Mouse (Mus musculus): ENCODE results near the gene Crebbp. TPM values are rescaled to one million over a fixed set of nuclear protein-coding genes. Genes with fewer than 3 reads are reported as not detected.
A peak's percentile ranks its signal among the peaks of the same experiment; 100 is the strongest.

Gene Crebbp
- total and polyA plus RNA-seq, 2 experiments = 8.4 to 10.1 TPM

DNA sequence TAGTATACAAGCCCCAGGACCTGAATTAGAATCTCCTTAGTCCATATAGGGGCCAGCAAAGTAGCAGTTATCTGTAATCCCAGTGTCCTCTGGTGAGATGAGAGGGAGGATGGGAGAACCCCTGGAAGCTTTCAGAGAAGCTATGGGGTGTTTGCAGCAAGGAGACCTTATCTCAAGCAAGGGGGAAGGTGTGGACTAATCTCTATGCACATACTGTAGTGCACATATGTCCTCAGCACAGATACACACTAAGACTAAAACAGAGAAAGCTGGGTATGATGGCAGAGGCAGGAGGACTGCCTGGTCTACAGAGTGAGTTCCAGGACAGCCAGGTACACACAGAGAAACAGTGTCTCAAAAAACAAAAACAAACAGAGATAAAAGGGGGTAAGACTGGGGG lies 21.8 kb upstream of the Crebbp start:
- Histone ChIP-seq H3K27me3 (ENCODE audit: control insufficient read depth, insufficient read depth, low read length) (no peaks in the 10 kb centered on the region), H3K36me3 (ENCODE audit: control insufficient read depth, insufficient read depth, low read length) (no peaks in the 10 kb centered on the region), H3K27ac (replicated peaks; ENCODE audit: insufficient read depth, low read depth, low read length) (no peak overlapping the region), H3K4me1 (ENCODE audit: control insufficient read depth, insufficient read depth, low read length) (no peaks in the 10 kb centered on the region), H3K79me2 (ENCODE audit: control insufficient read depth, insufficient read depth, low read length) (no peaks in the 10 kb centered on the region), H3K9ac (ENCODE audit: low read depth, low read length) (no peak overlapping the region), H3K4me3 (ENCODE audit: insufficient read depth, low read depth, low read length) (no peak overlapping the region)
- TF ChIP-seq POLR2A (IDR thresholded peaks at IDR 0.05; ENCODE audit: extremely low read depth, insufficient read depth, low read length) (no peak), CTCF (IDR thresholded peaks at IDR 0.05; ENCODE audit: low read depth, low read length) (no peak)
- no peak for DNase-seq (ENCODE audit: extremely low read depth, low read depth, low spot score)

GRCm38 (mm10) chr16:4225841-4226240 lies 12.0 kb upstream of the Crebbp start:
- H3K4me3 ChIP-seq (ENCODE audit: insufficient read depth, low read depth, low read length) = no peak overlapping the region
- 95% methylated on average over 2 of the region's 2 CpGs for WGBS
- no peaks in the 10 kb centered on the region for H3K4me1 ChIP-seq (ENCODE audit: control insufficient read depth, insufficient read depth, low read length)

DNA sequence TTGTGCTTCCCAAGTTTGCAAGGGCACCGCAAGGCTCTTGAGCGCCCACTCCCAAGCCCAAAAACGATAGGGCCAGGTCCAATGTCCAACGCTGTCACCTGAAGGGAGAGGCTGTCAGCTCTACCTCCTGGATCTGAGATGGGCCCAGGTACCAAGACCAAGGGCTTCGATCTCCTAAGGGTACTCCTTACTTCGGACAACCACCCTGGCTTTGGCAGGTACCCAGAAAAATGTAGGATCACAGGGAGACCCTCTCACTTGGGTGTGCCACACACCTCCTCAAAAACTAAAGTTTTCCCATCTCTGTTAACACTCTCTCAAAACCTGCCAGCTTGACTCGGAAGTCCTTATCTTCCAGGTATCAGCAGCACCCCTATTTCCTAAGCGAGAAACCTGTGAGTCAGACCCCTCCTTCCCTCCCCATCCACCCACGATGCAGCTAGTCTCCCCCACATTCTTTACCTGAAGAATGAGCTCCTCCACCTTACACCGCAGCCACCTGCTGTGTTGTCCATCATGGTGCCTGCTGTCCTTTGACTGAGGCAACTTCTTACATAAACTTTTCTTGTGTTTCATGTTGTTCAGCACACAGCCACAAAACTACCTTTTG lies 939 bp upstream of the Crebbp start:
- Histone ChIP-seq H3K27me3 (ENCODE audit: control insufficient read depth, insufficient read depth, low read length) (no peaks in the 10 kb centered on the region), H3K9ac (ENCODE audit: low read depth, low read length) (peak overlapping the region; percentile 81), H3K36me3 (ENCODE audit: control insufficient read depth, insufficient read depth, low read length) (no peaks in the 10 kb centered on the region), H3K4me1 (ENCODE audit: control insufficient read depth, insufficient read depth, low read length) (peaks cover 16% of the 10 kb centered on the region), H3K4me3 (ENCODE audit: insufficient read depth, low read depth, low read length) (peak overlapping the region; percentile 67), H3K79me2 (ENCODE audit: control insufficient read depth, insufficient read depth, low read length) (peaks cover 23% of the 10 kb centered on the region), H3K27ac (replicated peaks; ENCODE audit: insufficient read depth, low read depth, low read length) (no peak overlapping the region)
- DNase-seq (ENCODE audit: extremely low read depth, low read depth, low spot score) = no peak
- WGBS = 61% methylated on average over 10 of the region's 10 CpGs
- TF ChIP-seq CTCF (IDR thresholded peaks at IDR 0.05; ENCODE audit: low read depth, low read length) (no peak), POLR2A (IDR thresholded peaks at IDR 0.05; ENCODE audit: extremely low read depth, insufficient read depth, low read length) (no peak)

More at GRCm38 (mm10) chr16:4225841-4226240, 12.0 kb upstream of the Crebbp start:
- no peak for TF ChIP-seq CTCF (IDR thresholded peaks at IDR 0.05; ENCODE audit: low read depth, low read length)
- no peak for TF ChIP-seq POLR2A (IDR thresholded peaks at IDR 0.05; ENCODE audit: extremely low read depth, insufficient read depth, low read length)
- DNase-seq (ENCODE audit: extremely low read depth, low read depth, low spot score) = no peak
- Histone ChIP-seq H3K79me2 (ENCODE audit: control insufficient read depth, insufficient read depth, low read length) (no peaks in the 10 kb centered on the region), H3K27me3 (ENCODE audit: control insufficient read depth, insufficient read depth, low read length) (no peaks in the 10 kb centered on the region), H3K27ac (replicated peaks; ENCODE audit: insufficient read depth, low read depth, low read length) (no peak overlapping the region), H3K9ac (ENCODE audit: low read depth, low read length) (no peak overlapping the region), H3K36me3 (ENCODE audit: control insufficient read depth, insufficient read depth, low read length) (no peaks in the 10 kb centered on the region)

GRCm38 (mm10) chr16:4212963-4213798 lies 616 bp downstream of the Crebbp start:
- Histone ChIP-seq H3K27me3 (ENCODE audit: control insufficient read depth, insufficient read depth, low read length) (no peaks in the 10 kb centered on the region), H3K79me2 (ENCODE audit: control insufficient read depth, insufficient read depth, low read length) (peaks cover 35% of the 10 kb centered on the region), H3K9ac (ENCODE audit: low read depth, low read length) (peak overlapping the region; percentile 83), H3K36me3 (ENCODE audit: control insufficient read depth, insufficient read depth, low read length) (no peaks in the 10 kb centered on the region), H3K27ac (replicated peaks; ENCODE audit: insufficient read depth, low read depth, low read length) (peak overlapping the region; percentile 66), H3K4me1 (ENCODE audit: control insufficient read depth, insufficient read depth, low read length) (peaks cover 18% of the 10 kb centered on the region), H3K4me3 (ENCODE audit: insufficient read depth, low read depth, low read length) (peak overlapping the region; percentile 99)
- DNase-seq (ENCODE audit: extremely low read depth, low read depth, low spot score) = no peak
- WGBS = 4% methylated on average over 96 of the region's 128 CpGs
- TF ChIP-seq CTCF (IDR thresholded peaks at IDR 0.05; ENCODE audit: low read depth, low read length) (peak; percentile 37), POLR2A (IDR thresholded peaks at IDR 0.05; ENCODE audit: extremely low read depth, insufficient read depth, low read length) (no peak)

GRCm38 (mm10) chr16:4212167-4212962 lies 1.4 kb downstream of the Crebbp start:
- Histone ChIP-seq H3K27ac (replicated peaks; ENCODE audit: insufficient read depth, low read depth, low read length) (no peak overlapping the region), H3K36me3 (ENCODE audit: control insufficient read depth, insufficient read depth, low read length) (no peaks in the 10 kb centered on the region; the same call in 1 of the 2 replicates), H3K79me2 (ENCODE audit: control insufficient read depth, insufficient read depth, low read length) (peaks cover 40% of the 10 kb centered on the region), H3K27me3 (ENCODE audit: control insufficient read depth, insufficient read depth, low read length) (no peaks in the 10 kb centered on the region), H3K4me1 (ENCODE audit: control insufficient read depth, insufficient read depth, low read length) (peaks cover 21% of the 10 kb centered on the region), H3K9ac (ENCODE audit: low read depth, low read length) (peak overlapping the region; percentile 83), H3K4me3 (ENCODE audit: insufficient read depth, low read depth, low read length) (peak overlapping the region; percentile 99)
- peak; percentile 31 for DNase-seq (ENCODE audit: extremely low read depth, low read depth, low spot score)
- WGBS = 2% methylated on average over 23 of the region's 23 CpGs
- TF ChIP-seq POLR2A (IDR thresholded peaks at IDR 0.05; ENCODE audit: extremely low read depth, insufficient read depth, low read length) (no peak), CTCF (IDR thresholded peaks at IDR 0.05; ENCODE audit: low read depth, low read length) (no peak)
